Mouse (Mus musculus) thymus, postnatal 10 days (tissue): ENCODE measurements at regions not wholly inside any gene's neighbourhood (a gene's known extent, or its start where the extent isn't known, plus 50 kb on each side); places are given as distances from the start of the nearest gene placed in this dataset.

Experiments used
- DNase-seq, 2 experiments: peaks; one replicate each; pipeline ENCODE4 v3.0.0; 2021; ENCODE audit warnings: low spot score in 2 of 2

DNA sequence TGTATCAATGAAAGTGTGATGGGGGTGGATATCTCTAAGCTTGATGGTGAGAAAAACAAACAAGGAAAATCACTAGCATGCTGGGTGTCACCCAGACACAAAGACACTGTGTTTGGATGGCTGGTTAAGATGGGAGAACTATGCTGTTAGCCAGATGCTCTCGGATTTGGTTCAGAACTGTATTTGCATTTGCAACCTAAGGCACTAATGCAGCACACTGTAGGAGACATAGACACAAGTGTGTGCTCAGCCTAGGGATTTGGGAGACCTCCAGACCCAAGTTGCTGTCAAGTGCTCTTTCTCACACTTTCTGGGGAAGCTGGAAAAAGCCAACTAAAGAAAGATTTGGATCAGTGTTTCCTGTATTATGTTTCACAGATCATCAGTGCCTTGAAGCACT is 173.1 kb upstream of the Prkcq start:
- DNase-seq, result no peak

DNA sequence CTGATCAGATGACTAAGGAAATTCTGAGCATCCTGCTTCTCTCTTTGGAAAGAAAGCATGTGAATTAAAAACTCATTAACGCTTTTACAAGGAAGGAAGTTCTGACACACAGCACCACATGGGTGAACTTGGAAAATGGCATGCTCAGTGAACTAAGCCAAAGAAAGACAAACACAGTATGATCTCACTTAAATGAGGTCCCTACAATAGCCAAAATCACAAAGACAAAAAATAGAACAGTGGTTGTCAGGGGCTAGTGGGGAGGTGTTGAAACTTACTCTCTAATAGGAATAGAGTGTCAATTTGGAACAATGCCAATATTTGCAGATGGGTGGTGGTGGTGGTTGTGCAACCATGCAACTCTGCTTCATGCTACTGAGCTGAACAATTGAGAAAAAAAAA is 172.7 kb upstream of the Prkcq start:
- no peak for DNase-seq

DNA sequence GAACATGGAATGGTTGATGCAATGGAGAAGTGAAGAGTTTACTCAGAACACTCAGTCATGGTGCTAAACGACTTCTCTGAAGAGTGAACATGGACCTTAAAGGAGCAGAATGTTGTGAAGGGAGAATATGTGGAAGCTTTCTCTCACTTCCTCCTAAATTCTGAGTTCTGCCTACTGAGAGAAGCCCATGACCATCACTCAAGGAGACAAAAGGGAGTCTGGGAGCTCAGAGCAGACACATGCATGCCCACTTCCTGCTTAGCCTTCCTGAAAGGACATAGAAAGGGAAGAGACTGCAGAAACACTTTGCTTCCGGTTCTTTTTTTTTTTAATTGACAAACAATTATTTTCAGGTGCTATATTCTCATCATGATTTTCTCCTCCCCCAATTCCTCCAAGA is 166.1 kb upstream of the Prkcq start:
- DNase-seq, result no peak

DNA sequence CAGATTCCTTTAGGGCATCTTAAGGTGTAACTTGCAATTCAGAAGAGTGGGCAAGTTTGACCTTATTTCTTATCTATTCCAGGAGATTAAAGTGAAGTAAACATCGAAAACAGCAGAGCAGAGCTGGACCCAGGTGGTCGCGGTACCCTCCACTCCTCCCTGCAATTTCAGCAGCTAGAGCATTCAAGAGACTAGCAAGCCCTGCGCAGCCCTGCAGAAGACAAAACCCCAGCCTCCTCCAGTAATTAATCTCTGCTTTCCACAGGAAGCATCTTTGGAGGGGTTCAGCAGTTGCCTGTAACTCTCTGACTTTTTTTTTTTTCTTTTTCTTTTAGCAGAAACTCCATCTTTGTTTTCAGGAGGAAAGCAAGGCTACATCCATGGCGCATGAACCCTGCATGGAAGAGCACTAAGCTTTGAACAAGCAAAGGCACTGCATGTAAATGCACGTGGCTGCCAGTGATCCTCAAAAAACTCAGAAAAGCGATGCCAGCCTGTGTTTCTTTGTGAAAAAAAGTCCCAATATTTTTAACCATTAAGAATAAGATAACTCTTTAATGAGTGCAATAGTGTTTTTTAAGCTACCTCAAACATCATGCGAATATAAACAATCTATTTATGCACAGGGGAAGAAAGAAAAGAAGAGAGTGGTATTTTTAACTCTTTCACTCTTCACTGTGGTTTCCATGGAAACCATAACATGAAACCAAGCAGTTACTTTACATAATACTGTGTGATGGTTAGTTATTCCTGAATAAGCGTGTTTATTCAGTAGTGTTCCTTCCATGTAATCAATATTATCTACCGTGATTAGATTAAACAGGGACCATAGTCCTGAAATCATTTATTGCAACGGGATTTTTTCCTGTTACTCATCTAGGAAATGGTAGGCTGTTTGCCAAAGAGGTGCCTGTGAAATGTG is 160.6 kb upstream of the Prkcq start:
- no peak for DNase-seq

DNA sequence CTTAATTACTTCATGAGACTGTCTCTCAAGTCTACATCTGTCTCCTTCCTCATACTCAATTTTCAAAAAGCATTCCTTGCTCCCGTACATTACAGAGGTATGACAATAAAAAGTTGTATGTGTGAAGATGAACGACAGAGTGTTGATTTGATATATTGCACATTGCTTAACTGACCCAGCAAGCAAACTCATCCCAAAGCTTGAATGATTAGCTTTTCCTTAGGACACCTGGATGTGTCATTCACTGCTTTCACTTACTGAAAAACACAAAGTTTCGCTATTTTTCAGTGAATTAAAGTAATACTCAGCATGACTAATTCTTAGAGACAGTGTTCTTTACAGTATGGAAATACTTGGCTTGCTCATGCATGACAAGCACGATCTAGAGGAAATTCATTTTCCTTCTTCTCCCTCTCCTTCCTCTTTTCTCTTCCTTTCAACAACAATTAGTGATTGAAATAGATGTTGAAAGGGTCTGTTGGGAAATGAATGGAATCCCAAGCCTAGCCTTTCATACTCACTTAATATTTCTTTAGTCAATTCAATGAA is 159.5 kb upstream of the Prkcq start:
- no peak for DNase-seq

DNA sequence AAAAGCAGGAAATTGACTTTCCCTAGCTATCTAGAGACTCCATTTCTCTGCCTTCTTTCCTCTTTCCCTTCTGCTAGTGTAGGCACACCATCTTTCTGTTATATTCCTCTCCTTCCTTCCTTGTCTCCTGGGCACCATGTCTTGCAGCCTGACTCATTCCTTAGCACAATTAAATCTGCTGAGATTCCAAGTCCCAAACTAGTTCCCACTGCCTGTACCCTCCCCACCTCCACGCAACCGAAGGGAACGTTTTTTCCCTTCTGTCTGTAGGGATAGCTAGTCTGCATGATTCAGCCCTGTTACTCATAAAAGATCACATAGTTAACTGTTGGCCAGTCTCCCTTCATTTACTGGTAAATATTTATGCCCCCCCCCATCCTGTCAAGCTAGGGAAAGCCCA is 158.8 kb upstream of the Prkcq start:
- no peak for DNase-seq

DNA sequence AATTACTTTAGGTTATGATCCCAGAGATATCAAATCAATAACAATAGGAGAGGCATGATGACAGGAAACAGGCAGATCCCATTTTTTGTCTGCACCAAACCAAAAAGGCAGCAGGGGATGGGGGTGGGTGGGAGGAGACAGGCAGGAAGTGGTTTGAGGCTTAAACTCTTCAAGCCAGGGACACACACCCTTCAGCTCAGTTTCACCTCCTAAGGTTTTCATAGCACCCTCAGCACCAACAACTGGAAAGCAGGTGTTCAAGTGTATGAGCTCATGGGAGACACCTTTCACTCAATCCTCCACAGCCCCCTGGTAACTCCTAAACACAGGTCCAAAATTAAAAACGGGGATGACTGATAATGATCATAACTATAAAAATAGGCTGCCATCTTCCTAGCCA is 155.5 kb upstream of the Prkcq start:
- peak; percentile 37 to 47 for DNase-seq

DNA sequence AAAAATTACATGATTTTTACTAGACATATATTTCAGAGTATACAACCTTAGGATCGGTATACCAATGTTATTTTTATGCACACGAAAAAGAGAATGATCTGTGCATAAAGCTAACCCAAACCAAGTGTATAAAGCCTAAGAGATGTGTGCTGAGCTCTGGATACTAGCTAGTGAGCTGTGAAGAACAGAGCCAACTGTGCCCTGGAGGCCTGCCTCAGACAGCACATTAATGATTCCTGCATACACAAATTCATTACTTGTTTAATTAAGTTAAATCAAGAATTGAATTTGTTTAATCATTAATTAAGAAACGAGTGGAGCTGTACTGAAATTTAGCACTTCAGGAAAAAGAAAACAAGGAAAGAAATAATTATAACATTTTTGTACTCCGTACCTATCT is 139.0 kb upstream of the Prkcq start:
- no peak for DNase-seq

DNA sequence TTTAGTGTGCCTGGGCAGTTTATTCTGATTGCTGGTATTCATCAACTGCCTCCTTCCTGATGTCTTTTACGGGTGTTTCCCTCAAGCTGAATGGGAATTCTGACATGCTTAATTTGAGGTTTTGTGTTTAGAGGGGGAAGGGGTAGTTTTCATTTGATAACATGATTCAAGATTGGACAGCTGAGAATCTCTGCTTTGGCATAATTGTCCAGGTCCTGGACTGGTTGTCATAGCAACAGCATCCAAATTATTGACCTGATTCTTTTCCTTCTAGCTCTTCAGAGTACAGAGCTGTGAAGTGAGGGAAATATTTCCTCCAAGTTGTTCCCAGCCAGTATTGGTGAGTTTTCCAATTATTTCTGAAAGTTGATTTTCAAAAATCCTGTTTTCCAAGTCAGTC is 137.7 kb upstream of the Prkcq start:
- no peak for DNase-seq

DNA sequence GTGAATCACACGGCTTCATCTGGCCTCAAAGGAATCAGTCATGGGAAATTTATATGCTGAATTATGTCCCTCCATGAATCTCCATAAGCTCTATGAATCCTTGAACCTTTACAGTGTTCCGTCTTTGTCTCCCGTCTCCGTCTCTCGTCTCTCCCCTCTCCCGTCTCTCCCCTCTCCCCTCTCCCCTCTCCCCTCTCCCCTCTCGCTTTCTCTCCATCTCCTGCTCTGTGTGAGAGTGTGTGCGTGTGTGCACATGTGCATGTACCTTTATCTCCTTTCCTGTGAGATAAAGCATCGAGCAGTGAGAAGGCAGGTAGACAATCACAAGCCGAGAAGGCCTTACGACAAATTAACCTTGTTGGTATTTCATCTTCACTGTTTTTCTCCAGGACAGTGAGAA is 134.6 kb upstream of the Prkcq start:
- DNase-seq, result no peak

DNA sequence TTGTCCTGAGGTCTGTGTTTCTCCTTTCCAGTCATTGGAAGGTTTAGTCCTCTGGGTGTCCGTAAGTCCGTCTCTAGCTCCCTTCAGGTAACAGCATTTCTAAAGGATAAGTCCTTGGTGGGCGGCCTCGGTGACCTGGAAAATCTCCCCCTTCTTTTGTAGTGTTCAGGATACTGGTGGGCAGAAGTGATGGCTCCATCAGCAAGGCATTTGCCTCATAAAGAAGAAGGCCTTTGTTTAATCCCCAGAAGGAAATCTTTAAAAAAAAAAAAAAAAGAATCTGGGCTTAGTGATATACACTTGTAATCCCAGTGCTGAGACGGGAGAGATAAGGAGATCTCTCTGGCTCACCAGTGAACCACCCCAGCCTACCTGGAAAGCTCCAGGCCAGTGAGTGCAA is 133.5 kb upstream of the Prkcq start:
- no peak for DNase-seq

DNA sequence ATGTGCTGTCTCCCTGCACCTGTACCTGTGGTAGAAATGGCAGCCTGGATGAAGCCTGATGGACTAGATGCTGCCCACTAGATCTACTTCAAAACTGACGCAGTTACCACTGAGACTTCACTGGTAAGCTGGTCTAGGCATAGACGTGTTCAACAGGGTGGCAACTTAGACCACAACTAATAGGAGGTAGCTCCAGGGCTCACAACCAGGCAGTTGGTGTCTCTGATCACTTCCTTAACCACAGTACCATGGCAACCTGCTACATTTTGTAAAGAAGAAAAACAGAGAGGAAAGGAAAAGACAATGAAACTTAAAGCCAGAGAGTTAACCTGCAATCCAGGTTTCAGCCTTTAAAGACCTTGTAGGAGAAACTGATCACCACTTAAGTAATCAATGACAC is 131.9 kb upstream of the Prkcq start:
- no peak for DNase-seq

DNA sequence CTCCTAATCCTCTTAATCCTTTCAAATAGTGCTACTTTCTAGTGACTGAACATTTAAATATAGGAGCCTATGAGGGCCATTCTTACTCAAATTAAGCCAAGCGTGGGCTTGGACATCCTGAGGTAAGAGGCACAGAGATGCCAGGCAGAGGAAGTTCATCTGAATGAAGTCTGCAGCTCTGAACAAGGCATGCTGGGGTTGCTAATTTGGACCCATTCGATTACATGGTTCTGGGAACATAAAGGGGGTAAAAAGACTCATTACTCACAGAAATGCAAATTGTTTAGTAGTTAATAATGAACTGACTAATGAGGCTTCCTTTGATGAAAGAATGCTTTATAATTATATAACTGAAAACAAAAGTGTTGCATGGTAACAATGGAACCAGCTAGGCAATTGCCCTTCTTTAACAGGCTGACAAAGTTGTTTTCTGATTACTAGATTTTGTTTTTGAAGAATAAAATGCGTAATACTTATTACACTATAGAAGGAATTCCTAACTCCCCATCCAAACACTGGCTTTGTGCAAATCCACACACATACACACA is 127.1 kb upstream of the Prkcq start:
- DNase-seq, result no peak

DNA sequence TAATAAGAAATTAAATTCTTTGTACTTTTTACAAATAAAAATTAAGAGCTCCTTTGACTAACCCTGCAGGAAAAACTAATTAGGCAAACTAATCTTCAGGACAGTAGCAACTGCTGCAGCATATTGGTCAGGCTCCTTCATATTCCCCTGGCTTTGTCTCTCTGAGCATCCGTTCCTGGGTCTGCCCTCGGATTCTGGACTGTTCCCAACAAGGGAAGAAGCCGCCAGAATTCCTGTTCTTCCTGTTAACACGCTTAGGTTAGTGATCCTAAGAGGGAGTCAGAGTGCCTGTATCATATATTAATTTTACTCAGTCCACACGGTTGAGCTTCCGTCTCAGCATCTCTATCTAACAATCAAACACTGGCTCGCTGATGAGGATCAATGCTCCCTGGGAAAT is 120.3 kb upstream of the Prkcq start:
- no peak for DNase-seq

DNA sequence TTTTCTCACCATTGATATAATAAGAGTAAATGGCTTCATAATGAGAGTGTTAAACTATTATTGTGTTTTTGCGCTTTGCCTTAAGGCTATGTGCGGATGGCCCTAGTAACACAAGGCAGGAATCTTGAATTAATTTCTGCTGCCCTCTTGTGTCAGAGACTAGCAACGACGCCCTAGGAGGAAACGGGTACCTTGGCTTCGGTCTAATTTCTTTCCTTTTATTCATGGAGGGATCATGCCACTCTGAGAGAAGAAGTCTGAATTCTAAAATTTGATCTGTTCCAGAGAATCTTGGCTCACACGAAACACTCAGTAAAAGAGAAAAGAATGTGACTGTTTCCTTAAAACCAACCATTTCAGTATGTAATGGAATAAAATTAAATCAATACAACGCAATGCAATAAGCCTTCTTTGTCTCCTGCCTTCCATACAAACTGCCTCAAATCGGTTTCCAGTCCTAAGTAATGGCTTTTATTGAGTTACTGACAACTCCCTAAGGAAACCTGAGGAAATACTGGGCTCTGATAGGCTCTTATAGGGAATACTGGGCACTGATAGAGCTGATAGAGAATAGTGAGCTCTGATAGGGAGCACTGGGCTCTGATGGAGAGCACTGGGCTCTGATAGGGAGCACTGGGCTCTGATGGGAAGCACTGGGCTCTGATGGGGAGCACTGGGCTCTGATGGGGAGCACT is 112.0 kb upstream of the Prkcq start:
- peak in 1 of 2 experiments; percentile 56 for DNase-seq

DNA sequence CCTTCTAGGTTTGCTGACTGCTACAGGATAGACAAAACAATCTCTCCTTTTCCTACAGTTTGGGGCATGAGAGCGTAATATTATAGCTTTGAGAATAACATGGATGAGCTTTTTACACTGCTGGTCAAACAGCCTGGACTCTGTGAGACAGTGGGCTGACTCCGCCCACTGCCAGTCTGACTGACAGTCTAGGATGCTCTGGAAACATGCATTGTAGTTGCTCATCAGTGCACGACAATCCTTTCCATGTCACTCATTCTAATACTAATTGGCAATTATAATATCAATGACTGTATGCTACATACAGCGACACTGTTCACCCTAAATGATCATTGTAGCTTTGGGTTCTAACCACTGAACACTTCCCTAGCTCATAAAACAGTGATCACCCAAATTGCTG is 104.5 kb upstream of the Prkcq start:
- no peak for DNase-seq

DNA sequence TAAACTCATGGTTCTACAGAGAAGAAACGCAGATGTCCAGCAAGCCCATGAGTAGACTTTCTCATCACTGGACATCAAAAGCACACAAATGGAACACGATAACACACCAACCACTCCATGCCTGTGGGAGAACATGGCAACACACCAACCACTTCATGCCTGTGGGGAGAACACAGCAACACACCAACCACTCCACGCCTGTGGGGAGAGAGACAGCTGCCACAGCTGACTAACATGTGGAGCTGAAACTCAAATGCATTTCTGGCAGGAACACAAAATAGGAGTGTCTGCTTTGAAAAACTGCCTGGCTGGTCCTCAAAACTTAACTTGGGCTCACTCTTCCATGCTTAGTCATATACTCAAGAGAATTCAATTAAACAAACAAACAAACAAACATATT is 88.4 kb upstream of the Prkcq start:
- DNase-seq, result no peak

DNA sequence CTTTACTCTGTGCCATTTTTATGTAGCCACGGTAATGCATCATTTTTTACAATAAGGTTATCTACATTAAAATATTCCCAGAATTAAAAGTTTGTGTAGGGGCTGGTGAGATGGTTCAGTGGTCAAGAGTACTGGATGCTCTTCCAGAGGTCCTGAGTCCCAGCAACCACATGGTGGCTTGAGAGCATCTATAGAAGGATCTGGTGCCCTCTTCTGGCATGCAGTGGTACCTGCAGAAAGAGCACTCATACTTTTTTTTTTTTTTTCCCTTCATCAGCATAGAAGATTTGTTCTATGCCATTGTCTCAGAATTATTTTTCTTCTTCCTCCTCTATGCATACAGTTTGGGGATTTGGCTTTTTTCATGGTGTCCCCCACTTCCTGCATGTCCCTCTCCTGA is 84.9 kb upstream of the Prkcq start:
- DNase-seq, result peak in 1 of 2 experiments; percentile 38

DNA sequence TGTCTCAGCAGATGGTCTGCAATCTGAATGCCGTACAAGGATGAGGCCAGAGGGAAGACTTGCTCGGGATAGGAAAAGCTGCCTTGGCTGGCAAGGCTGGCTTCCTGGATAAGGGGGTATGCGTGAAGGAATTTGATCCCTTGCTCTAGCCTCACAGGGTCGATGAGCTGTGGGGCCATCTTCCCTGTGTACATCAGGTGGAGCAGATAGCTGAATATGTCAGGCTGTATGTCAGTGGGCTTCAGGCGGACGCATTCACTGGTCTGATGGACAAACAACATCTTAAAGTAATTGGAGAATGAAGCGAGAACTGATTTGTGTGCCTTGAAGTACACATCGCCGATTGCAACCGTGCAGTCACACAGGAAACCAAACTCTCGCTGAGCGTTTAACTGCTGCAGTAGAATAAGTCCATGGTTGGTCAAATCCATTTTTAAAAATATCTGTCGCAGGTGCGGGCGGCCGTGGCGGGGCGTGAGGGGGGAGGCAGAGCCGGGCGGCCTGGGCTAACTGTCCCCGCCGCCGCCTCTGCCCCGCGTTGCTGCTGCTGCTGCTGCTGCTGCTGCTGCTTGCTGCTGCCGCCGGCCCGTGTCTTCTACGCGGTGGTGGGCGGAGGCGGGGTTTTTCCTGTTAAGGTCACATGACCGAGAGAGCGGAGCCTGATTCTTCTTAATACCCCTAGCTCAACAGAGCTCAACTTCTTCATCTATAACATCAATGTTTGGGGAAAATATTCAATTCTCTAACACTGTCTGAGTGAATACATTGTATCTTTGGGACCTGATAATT is 71.9 kb upstream of the Prkcq start:
- DNase-seq, result peak in 1 of 2 experiments; percentile 18

DNA sequence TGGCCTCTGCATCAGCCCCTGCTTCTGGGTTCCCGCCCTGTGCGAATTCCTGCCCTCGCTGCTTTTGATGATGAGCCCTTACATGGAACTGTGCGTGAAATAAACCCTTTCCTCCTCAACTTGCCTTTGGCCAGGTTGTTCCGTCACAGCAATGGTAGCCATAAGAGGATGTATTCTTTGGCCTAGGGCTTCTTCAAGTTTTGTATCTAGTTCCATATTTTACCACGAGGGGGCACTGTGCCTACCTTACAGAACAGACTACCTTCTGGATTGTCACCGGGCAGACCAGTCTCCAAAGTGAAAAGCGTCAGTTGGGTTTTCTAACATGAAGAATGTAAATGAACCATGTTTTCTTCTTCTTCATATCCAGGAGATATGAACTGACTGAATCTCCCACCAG is 58.7 kb upstream of the Prkcq start:
- DNase-seq, result peak; percentile 44 to 84

DNA sequence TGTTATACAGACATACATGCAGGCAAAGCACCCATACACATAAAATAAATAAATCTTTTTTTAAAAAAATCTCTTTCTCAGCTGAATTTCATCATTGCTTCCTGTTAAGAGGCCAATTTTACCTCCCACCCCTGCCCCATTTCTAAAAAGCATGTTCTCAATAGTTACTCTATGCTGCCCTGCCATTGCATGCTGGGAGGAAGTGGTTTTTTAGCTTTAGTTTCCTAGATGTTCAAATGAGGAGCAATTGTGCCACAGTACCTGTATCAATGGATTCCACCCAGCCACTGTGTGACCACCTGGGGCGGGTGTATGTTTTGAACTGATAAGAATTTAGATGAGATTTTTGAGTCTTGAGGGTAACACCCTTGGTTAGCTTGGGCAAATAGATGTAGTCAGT is 53.3 kb upstream of the Prkcq start:
- DNase-seq, result peak in 1 of 2 experiments; percentile 10

DNA sequence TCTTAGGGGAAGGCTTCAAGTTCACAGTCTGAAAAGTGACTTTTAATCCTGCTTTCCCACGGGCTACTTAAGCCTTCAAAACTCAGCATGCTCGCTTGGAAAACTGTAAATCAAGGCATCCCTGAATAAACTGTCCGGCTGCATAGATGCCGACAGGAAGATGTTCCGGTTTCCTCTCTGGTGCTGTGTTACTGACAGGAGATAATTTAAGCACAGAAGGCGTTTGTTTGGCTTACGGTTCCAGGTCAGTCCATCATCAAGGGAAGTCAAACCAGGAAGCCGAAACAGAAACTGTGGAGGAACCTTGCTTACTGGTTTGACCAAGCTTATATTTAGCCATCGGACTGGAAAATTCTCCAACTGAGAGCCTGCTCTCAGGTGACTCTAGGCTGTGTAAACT is 52.6 kb upstream of the Prkcq start:
- DNase-seq, result no peak
